Mouse (Mus musculus): Measurements from ENCODE around the gene Stk36. TPM values are rescaled to one million over a fixed set of nuclear protein-coding genes. Genes with fewer than 3 reads are reported as not detected.

Gene Stk36
- polyA plus RNA-seq, 1 experiment from 2014 or later = 8.4 TPM

DNA sequence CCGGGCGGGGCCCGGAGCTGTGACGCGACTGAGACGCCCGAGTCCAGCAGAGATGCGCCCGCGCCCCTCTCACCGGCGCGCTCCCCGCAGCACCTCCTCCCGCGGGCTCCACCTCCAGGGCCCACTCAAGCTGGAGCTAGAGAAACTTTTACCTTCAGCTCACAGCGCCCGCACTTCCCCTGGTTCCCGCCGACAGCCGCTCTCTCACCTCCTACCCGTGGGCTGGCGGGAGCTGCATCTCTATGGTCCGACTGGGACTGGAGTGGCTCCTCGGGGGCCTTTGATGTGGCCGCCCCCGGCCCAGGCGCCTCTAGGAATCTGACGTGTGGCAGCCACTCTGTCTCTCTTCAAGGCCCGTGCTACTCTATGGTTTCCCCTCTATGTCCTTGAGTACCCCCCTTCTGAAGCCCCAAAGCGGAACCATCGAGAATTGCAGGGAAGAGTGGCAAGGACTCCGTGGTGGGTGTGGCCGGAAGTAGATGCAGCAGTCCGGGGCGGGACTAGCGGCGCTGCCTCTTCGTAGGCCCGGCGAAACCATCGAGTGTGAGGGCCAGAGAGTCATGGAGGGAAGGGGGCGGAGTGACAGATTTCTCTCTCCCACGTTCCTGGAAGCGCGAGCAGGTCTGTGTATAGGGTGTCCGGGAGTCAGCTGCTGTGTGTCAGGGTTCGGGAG, 13.3 kb upstream of the Stk36 start, which contains the start of the genes Zfp142 and Bcs1l:
Gene Zfp142, minus strand, starts transcription at position 474 of the 673 bp plus-strand sequence.
Gene Bcs1l, plus strand, starts transcription at position 517 of the 673 bp plus-strand sequence.
- peak within 1 kb of the TSS; percentile 69 for H3K9ac ChIP-seq (replicated peaks; ENCODE audit: low read depth, low read length)
- no peaks in the 10 kb centered on the region for H3K9me3 ChIP-seq (ENCODE audit: control insufficient read depth, low read depth, low read length)
- no peaks in the 10 kb centered on the region for H3K27me3 ChIP-seq (ENCODE audit: control insufficient read depth, insufficient read depth, low read length)
- peak within 1 kb of the TSS; percentile 80 for H3K27ac ChIP-seq (ENCODE audit: low read length)
- peaks cover 8% of the 10 kb centered on the region for H3K4me1 ChIP-seq (ENCODE audit: control insufficient read depth, insufficient read depth, low read length)
- peak within 1 kb of the TSS; percentile 80 for H3K4me2 ChIP-seq (replicated peaks; ENCODE audit: low read depth, low read length)
- H3K4me3 ChIP-seq (ENCODE audit: low read depth, low read length) = peak within 1 kb of the TSS; percentile 79
- peak; percentile 99 for ATAC-seq (ENCODE audit: insufficient number of reproducible peaks, insufficient read depth, low FRiP score, low read depth)
- WGBS = under 1% methylated on average over 48 of the region's 48 CpGs
- peaks cover 25% of the 10 kb centered on the region; the same call in 1 of the 2 replicates for H3K36me3 ChIP-seq (ENCODE audit: control insufficient read depth, insufficient read depth, low read length)

DNA sequence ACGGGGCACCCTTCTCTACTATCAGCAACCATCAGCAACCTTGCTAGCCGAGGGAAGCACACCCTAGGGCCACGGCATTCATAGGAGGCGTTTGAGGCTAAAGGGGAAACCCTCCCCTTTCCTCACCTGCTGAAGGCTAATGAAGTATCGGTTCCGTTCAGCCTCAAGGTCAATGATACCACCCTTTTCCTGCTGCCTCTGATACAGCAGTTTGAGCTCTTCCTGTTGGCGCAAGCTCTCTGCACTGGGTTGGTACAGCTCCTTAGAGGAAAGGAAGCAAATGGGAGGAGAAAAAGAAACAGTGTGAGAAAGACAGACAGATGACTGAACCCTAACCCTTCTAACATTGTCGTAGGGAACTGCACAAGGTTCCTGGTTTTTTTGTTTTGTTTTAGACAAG, 6.8 kb upstream of the Stk36 start:
- 85% methylated on average over 8 of the region's 8 CpGs for WGBS
- H3K27me3 ChIP-seq (ENCODE audit: control insufficient read depth, insufficient read depth, low read length) = no peaks in the 10 kb centered on the region
- no peak overlapping the region for H3K4me3 ChIP-seq (ENCODE audit: low read depth, low read length)
- no peaks in the 10 kb centered on the region for H3K4me1 ChIP-seq (ENCODE audit: control insufficient read depth, insufficient read depth, low read length)
- H3K9me3 ChIP-seq (ENCODE audit: control insufficient read depth, low read depth, low read length) = no peaks in the 10 kb centered on the region
- no peak overlapping the region for H3K4me2 ChIP-seq (replicated peaks; ENCODE audit: low read depth, low read length)
- ATAC-seq (ENCODE audit: insufficient number of reproducible peaks, insufficient read depth, low FRiP score, low read depth) = no peak
- H3K27ac ChIP-seq (ENCODE audit: low read length) = no peak overlapping the region
- H3K9ac ChIP-seq (replicated peaks; ENCODE audit: low read depth, low read length) = no peak overlapping the region
- H3K36me3 ChIP-seq (ENCODE audit: control insufficient read depth, insufficient read depth, low read length) = peaks cover 66% of the 10 kb centered on the region

DNA sequence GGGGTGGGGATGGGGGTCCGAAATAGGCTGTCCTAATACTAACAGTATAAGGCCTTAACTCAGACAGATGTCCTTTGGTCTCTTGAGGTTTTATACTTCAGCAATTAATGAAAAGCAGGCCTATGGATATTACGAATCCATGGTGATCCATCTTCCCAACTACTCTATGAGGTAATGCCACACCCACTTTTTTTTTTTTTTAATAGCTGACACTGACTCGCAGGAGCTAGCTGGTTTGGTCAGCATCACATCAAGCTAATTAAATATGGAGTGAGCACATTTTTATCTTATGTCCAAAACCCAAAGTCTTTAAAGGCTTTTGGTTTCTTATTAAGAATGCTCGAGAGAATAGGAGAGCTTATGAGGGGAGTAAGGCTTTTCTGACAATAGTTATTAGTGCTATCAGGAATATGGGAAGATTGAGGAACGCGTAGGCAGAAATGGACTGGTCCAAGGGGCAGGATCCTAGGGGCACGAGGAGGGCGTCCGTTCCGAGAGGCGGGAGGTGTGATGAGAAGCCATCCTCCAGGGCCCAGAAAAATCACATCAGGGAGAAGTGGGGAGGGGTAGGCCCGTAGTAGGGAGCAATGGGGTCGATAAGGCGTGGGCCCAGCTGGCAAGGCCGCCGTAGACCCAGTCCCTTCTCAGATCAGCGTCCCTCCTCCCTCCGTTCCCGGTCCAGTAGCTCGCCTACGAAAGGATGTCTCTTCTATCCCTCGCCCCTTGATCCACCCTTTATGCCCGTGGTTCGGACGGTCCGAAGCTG, 561 bp upstream of the Stk36 start:
- Histone ChIP-seq H3K9me3 (ENCODE audit: control insufficient read depth, low read depth, low read length) (no peaks in the 10 kb centered on the region), H3K36me3 (ENCODE audit: control insufficient read depth, insufficient read depth, low read length) (peaks cover 21% of the 10 kb centered on the region), H3K9ac (replicated peaks; ENCODE audit: low read depth, low read length) (peak overlapping the region; percentile 73), H3K27ac (ENCODE audit: low read length) (peak overlapping the region; percentile 24; the same call in 1 of the 2 replicates), H3K4me2 (replicated peaks; ENCODE audit: low read depth, low read length) (peak overlapping the region; percentile 61), H3K27me3 (ENCODE audit: control insufficient read depth, insufficient read depth, low read length) (no peaks in the 10 kb centered on the region), H3K4me3 (ENCODE audit: low read depth, low read length) (peak overlapping the region; percentile 86), H3K4me1 (ENCODE audit: control insufficient read depth, insufficient read depth, low read length) (no peaks in the 10 kb centered on the region)
- peak; percentile 15; the same call in 1 of the 2 replicates for ATAC-seq (ENCODE audit: insufficient number of reproducible peaks, insufficient read depth, low FRiP score, low read depth)
- WGBS = 8% methylated on average over 20 of the region's 26 CpGs

DNA sequence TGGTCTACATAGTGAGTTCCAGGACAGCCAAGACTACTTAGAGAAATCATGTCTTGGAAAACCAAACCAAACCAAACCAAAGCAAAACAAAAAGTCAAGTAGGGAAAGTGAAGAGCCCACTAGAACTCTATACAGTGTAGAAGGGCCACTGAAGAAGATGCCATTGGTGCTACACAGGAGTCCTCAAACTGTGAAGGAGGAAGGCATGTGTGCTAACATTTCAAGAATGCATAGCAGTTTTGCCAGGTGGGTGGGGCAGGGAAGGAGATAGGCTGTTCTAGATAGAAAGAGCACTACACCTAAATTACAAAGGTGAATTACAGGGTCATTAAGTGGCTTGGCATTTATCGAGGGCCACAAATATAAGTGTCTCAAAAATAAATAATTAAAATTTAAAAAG, 22.9 kb downstream of the Stk36 start:
- H3K4me2 ChIP-seq (replicated peaks; ENCODE audit: low read depth, low read length) = no peak overlapping the region
- H3K36me3 ChIP-seq (ENCODE audit: control insufficient read depth, insufficient read depth, low read length) = no peaks in the 10 kb centered on the region
- no peak overlapping the region for H3K9ac ChIP-seq (replicated peaks; ENCODE audit: low read depth, low read length)
- H3K9me3 ChIP-seq (ENCODE audit: control insufficient read depth, low read depth, low read length) = no peaks in the 10 kb centered on the region
- H3K4me1 ChIP-seq (ENCODE audit: control insufficient read depth, insufficient read depth, low read length) = no peaks in the 10 kb centered on the region
- no peak for ATAC-seq (ENCODE audit: insufficient number of reproducible peaks, insufficient read depth, low FRiP score, low read depth)
- no peaks in the 10 kb centered on the region for H3K27me3 ChIP-seq (ENCODE audit: control insufficient read depth, insufficient read depth, low read length)
- no peak overlapping the region for H3K4me3 ChIP-seq (ENCODE audit: low read depth, low read length)
- H3K27ac ChIP-seq (ENCODE audit: low read length) = no peak overlapping the region
- WGBS = 79% methylated on average over 1 of the region's 1 CpGs

DNA sequence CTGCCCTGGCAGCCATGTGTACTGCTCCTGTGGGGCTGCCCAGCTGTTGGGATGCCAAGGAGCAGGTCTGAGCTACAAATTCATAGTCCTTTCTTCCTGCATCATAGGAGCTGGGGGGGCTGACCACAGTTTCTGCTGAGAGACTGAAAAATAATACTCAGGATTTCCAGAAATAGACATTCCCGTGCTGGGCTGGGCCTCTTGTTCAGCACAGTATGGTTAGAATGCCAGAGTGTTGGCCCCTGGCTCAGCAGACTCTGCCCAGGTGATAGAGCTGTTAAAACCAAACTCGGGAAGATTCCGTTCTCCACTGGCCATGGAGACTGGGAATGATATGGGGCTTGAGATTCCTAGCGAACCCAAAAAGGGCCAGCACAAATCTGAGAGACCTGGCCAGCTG, 24.8 kb downstream of the Stk36 start:
- Histone ChIP-seq H3K4me3 (ENCODE audit: low read depth, low read length) (no peak overlapping the region), H3K9me3 (ENCODE audit: control insufficient read depth, low read depth, low read length) (no peaks in the 10 kb centered on the region), H3K27me3 (ENCODE audit: control insufficient read depth, insufficient read depth, low read length) (no peaks in the 10 kb centered on the region), H3K4me1 (ENCODE audit: control insufficient read depth, insufficient read depth, low read length) (no peaks in the 10 kb centered on the region), H3K27ac (ENCODE audit: low read length) (no peak overlapping the region), H3K36me3 (ENCODE audit: control insufficient read depth, insufficient read depth, low read length) (no peaks in the 10 kb centered on the region), H3K9ac (replicated peaks; ENCODE audit: low read depth, low read length) (no peak overlapping the region), H3K4me2 (replicated peaks; ENCODE audit: low read depth, low read length) (no peak overlapping the region)
- 86% methylated on average over 4 of the region's 4 CpGs for WGBS
- no peak for ATAC-seq (ENCODE audit: insufficient number of reproducible peaks, insufficient read depth, low FRiP score, low read depth)

DNA sequence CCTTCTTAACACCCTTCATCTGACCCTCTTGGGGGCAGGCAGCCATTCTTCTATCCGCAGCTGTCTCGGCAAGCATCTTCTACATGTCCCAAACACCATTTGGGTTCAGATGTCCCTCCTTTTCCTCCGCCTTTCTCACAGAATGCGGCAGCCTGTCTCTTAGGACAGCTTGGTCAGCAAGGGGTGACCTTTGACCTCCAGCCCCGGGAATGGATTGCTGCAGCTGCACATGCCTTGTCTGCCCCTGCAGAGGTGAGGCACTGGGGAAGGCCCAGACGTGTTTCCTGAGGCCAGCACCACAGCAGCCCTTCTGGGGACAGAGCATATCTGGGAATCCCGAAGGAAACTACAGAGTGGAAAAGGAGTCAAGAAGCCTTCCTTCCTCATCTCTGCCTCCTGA, 26.8 kb downstream of the Stk36 start:
- Histone ChIP-seq H3K27ac (ENCODE audit: low read length) (no peak overlapping the region), H3K4me2 (replicated peaks; ENCODE audit: low read depth, low read length) (no peak overlapping the region), H3K27me3 (ENCODE audit: control insufficient read depth, insufficient read depth, low read length) (no peaks in the 10 kb centered on the region), H3K4me1 (ENCODE audit: control insufficient read depth, insufficient read depth, low read length) (no peaks in the 10 kb centered on the region), H3K36me3 (ENCODE audit: control insufficient read depth, insufficient read depth, low read length) (no peaks in the 10 kb centered on the region), H3K9ac (replicated peaks; ENCODE audit: low read depth, low read length) (no peak overlapping the region), H3K4me3 (ENCODE audit: low read depth, low read length) (no peak overlapping the region), H3K9me3 (ENCODE audit: control insufficient read depth, low read depth, low read length) (no peaks in the 10 kb centered on the region)
- WGBS = 48% methylated on average over 7 of the region's 7 CpGs
- no peak for ATAC-seq (ENCODE audit: insufficient number of reproducible peaks, insufficient read depth, low FRiP score, low read depth)

DNA sequence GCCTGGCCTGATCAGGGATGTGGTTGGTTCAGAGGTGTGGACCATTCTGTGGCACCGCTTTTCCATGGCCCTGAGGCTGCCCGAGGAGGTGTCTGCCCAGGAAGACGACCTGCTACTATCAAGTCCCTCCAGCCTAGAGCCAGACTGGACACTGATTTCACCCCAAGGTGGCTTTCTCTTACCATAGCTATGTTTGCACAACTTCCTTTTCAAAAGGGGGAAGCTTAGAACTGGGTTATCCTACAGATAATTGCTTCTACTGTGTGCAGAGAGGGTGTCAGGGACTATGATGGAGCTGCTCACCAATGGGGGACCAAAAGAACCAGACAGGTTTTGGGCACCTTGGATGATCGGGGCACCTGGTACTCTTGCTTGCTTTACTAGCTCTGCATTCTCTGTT, 31.5 kb downstream of the Stk36 start:
- no peaks in the 10 kb centered on the region for H3K36me3 ChIP-seq (ENCODE audit: control insufficient read depth, insufficient read depth, low read length)
- 74% methylated on average over 4 of the region's 4 CpGs for whole genome bisulfite sequencing
- no peaks in the 10 kb centered on the region for H3K4me1 ChIP-seq (ENCODE audit: control insufficient read depth, insufficient read depth, low read length)
- no peak overlapping the region for H3K27ac ChIP-seq (ENCODE audit: low read length)
- no peak overlapping the region for H3K4me3 ChIP-seq (ENCODE audit: low read depth, low read length)
- no peak for ATAC-seq (ENCODE audit: insufficient number of reproducible peaks, insufficient read depth, low FRiP score, low read depth)
- no peaks in the 10 kb centered on the region for H3K27me3 ChIP-seq (ENCODE audit: control insufficient read depth, insufficient read depth, low read length)
- no peak overlapping the region for H3K4me2 ChIP-seq (replicated peaks; ENCODE audit: low read depth, low read length)
- no peaks in the 10 kb centered on the region for H3K9me3 ChIP-seq (ENCODE audit: control insufficient read depth, low read depth, low read length)
- H3K9ac ChIP-seq (replicated peaks; ENCODE audit: low read depth, low read length) = no peak overlapping the region

DNA sequence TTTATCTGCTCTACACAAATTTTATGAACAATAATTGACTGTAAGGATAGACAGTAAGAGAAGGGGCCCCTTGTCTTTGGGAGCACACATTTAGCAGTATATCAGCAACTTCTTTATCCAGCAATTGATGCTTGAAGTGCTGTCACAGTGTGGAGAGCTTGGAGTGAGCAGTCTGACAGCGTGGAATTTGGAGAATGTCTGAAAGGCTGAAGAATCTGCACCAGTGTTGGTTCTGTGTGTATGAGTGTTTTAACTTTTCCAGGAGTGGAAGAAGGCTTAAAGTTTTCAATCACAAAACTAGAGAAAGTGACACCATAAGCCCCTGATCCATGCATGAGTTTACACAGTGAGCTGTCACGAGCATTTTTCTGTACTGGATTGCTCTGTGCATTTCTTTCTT, 42.3 kb downstream of the Stk36 start:
- H3K9ac ChIP-seq (replicated peaks; ENCODE audit: low read depth, low read length) = no peak overlapping the region
- H3K9me3 ChIP-seq (ENCODE audit: control insufficient read depth, low read depth, low read length) = no peaks in the 10 kb centered on the region
- no peak for ATAC-seq (ENCODE audit: insufficient number of reproducible peaks, insufficient read depth, low FRiP score, low read depth)
- no peaks in the 10 kb centered on the region for H3K27me3 ChIP-seq (ENCODE audit: control insufficient read depth, insufficient read depth, low read length)
- no peak overlapping the region for H3K4me3 ChIP-seq (ENCODE audit: low read depth, low read length)
- no peak overlapping the region for H3K4me2 ChIP-seq (replicated peaks; ENCODE audit: low read depth, low read length)
- WGBS = 66% methylated on average over 2 of the region's 2 CpGs
- no peak overlapping the region for H3K27ac ChIP-seq (ENCODE audit: low read length)
- no peaks in the 10 kb centered on the region for H3K4me1 ChIP-seq (ENCODE audit: control insufficient read depth, insufficient read depth, low read length)
- no peaks in the 10 kb centered on the region for H3K36me3 ChIP-seq (ENCODE audit: control insufficient read depth, insufficient read depth, low read length)
